Mouse (Mus musculus) liver, embryonic 13.5 days (tissue): Measurements from ENCODE around the gene Sec14l5. TPM values are rescaled to one million over a fixed set of nuclear protein-coding genes. Genes with fewer than 3 reads are reported as not detected.

Experiments used
- ATAC-seq: fragments of 200-750 bp; cut with Nextera tagmentation; 2 replicates; pipeline ENCODE4 v1.8.0; 2017; ENCODE audit warnings: low read depth, mild to moderate bottlenecking, moderate number of reproducible peaks, moderate library complexity
- DNase-seq: peaks from one replicate; pipeline ENCODE4 v3.0.0; 2022
- H3K27ac ChIP-seq: fragments of 300-500 bp; sonication (generic); 2 replicates; pipeline ENCODE4 v1.5.1; 2015; ENCODE audit warnings: moderate library complexity, mild to moderate bottlenecking, inconsistent platforms
- H3K27me3 ChIP-seq: fragments of 300-500 bp; sonication (generic); 2 replicates; pipeline ENCODE4 v1.6.1; 2015; ENCODE audit warnings: mild to moderate bottlenecking, inconsistent platforms
- H3K36me3 ChIP-seq: fragments of 300-500 bp; sonication (generic); 2 replicates; pipeline ENCODE4 v1.6.1; 2015; ENCODE audit warnings: mild to moderate bottlenecking, inconsistent platforms
- H3K4me1 ChIP-seq: fragments of 300-500 bp; sonication (generic); replicated peaks from 2 replicates; pipeline ENCODE4 v1.6.1; 2015; ENCODE audit warnings: inconsistent platforms
- H3K4me2 ChIP-seq: fragments of 300-500 bp; sonication (generic); 2 replicates; pipeline ENCODE4 v1.6.1; 2015; ENCODE audit warnings: inconsistent platforms, mild to moderate bottlenecking, moderate library complexity
- H3K4me3 ChIP-seq: fragments of 300-500 bp; sonication (generic); replicated peaks from 2 replicates; pipeline ENCODE4 v1.5.1; 2015; ENCODE audit warnings: mild to moderate bottlenecking, inconsistent platforms
- H3K9ac ChIP-seq: fragments of 300-500 bp; sonication (generic); 2 replicates; pipeline ENCODE4 v1.6.1; 2015; ENCODE audit warnings: mild to moderate bottlenecking, inconsistent platforms
- H3K9me3 ChIP-seq: fragments of 300-500 bp; sonication (generic); replicated peaks from 2 replicates; pipeline ENCODE4 v1.6.1; 2016; ENCODE audit warnings: inconsistent platforms
- WGBS: fragments of 180-500 bp; shearing (Covaris S2); methylation state at CpG from one replicate; pipeline ENCODE4 v1.1.7; 2015; ENCODE audit not compliant: insufficient replicate concordance; 5-methylcytosine and 5-hydroxymethylcytosine counted together
- polyA plus RNA-seq: library from polyadenylated mRNA; unstranded; fragments of >200 nt; fragmentation: Nextera tagmentation; extraction: Ambion mirVana; gene quantifications from 2 replicates; pipeline ENCODE4 v1.2.1, GENCODE M21; 2015

Gene Sec14l5
- polyA plus RNA-seq, 1 experiment from 2014 or later: not detected

DNA sequence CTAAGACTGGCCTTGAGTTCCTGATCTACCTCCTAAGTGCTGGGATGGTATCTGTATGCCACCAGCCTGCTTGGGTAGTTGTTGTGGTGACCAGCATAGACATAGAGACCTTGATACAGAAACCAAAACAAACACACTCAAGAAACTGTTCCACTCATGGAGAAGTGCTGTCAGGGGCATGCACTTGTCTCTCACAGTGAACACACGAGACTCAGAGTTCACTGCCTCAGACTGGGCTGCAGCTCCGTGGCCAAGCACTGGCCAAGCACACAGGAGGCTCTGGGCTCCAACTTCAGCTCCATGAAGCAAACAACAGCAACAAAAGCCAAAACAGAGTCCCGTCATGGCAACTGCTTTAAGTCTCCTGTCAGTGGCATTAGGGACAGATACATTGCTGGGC, 8.1 kb downstream of the Sec14l5 start:
- ATAC-seq (no peak), DNase-seq (no peak)
- Histone ChIP-seq H3K27me3 (peaks cover 3% of the 10 kb centered on the region; the same call in 1 of the 2 replicates), H3K36me3 (no peaks in the 10 kb centered on the region), H3K9me3 (no peaks in the 10 kb centered on the region), H3K27ac (no peak overlapping the region), H3K4me2 (no peak overlapping the region), H3K4me1 (no peaks in the 10 kb centered on the region), H3K9ac (no peak overlapping the region), H3K4me3 (no peak overlapping the region)
- 40% methylated on average over 3 of the region's 3 CpGs for WGBS

DNA sequence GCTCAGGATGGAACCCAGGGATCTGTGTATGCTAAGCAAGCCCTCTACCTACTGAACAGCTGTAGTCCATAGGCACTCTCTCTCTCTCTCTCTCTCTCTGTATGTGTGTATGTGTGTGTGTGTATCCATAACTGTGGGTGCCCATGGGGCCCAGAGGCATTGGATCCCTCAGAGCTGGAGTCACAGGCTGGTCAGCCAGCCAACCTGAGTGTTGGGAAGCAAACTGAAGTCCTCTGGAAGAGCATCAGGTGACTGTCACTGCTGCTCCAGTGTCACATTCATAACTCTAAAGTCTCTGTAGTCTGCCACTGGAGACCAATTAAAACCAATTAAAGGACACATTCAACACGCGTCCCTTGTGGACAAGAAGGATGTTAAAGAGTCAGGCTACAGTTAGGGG, 9.6 kb downstream of the Sec14l5 start:
- Histone ChIP-seq H3K27me3 (no peaks in the 10 kb centered on the region), H3K4me1 (no peaks in the 10 kb centered on the region), H3K4me3 (no peak overlapping the region), H3K9me3 (no peaks in the 10 kb centered on the region), H3K27ac (no peak overlapping the region), H3K36me3 (no peaks in the 10 kb centered on the region), H3K4me2 (no peak overlapping the region), H3K9ac (no peak overlapping the region)
- ATAC-seq: no peak
- DNase-seq: no peak
- WGBS: 52% methylated on average over 2 of the region's 2 CpGs

DNA sequence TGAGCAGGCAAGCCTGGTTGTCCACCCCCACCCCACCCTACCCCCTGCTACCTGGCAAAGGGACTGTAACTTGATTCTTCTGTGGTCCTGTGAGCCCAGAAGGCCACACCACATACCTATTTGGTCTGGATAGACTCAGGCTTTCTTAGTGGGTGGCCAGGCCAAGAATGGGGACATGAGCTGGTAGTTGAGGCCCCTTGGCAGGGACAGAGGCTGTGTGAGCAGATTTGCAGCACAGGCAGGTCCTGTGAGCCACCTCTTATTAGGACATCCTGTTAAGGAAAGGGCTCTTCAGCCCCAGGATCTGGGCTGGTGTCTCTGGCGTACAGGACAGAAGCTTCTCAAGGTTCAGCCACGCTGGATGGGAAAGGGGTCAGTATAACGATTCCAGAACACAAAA, 10.2 kb downstream of the Sec14l5 start:
- no peaks in the 10 kb centered on the region for H3K27me3 ChIP-seq
- H3K9me3 ChIP-seq: no peaks in the 10 kb centered on the region
- no peaks in the 10 kb centered on the region for H3K36me3 ChIP-seq
- no peak for ATAC-seq
- no peaks in the 10 kb centered on the region for H3K4me1 ChIP-seq
- H3K4me3 ChIP-seq: no peak overlapping the region
- no peak overlapping the region for H3K4me2 ChIP-seq
- H3K27ac ChIP-seq: no peak overlapping the region
- no peak overlapping the region for H3K9ac ChIP-seq
- whole genome bisulfite sequencing: 51% methylated on average over 3 of the region's 3 CpGs
- no peak for DNase-seq

DNA sequence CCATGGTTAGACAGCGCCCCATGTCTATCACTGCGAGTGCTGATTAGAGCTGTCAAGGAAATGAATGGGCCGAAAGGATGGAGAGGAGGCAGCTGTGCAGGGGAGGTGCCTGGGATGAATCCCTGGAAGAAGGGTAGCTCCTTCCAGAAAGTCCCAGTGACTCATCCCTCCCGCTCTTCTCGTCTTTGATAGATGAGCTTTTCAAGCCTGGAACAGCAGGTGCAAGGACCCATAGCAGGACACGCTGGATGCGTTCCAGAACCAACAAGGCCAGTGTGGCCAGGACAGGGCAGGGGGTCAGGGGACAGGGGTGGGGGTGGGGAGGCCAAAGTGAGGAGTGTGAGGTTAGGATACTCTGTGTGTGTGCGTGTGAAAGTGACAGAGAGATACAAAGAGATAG, 12.3 kb downstream of the Sec14l5 start:
- Histone ChIP-seq H3K36me3 (no peaks in the 10 kb centered on the region), H3K27me3 (no peaks in the 10 kb centered on the region), H3K4me2 (no peak overlapping the region), H3K9ac (no peak overlapping the region), H3K9me3 (no peaks in the 10 kb centered on the region), H3K4me3 (no peak overlapping the region), H3K27ac (no peak overlapping the region), H3K4me1 (no peaks in the 10 kb centered on the region)
- DNase-seq (no peak), ATAC-seq (no peak; the same call in 1 of the 2 replicates)
- WGBS: 52% methylated on average over 8 of the region's 8 CpGs

DNA sequence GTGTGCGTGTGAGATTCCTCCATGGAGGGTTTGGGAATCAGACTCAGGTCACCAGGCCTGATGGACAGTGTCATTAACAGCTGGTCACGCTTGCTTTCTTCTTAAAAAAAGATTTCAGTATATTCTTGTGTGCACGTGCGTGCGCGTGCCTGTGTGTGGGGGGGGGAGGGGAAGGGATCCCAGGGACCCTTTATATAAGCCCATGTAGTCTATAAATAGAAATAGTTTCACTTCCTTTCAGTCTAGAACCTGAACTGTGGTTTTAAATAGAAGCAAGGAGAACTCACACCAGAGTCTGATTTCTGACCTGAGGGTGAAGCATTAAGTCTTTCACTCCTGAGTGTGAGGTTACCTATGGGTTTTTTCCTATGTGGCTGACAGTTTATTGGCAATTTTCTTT, 17.4 kb downstream of the Sec14l5 start:
- 71% methylated on average over 6 of the region's 6 CpGs for WGBS
- no peak for DNase-seq
- no peak for ATAC-seq
- no peaks in the 10 kb centered on the region for H3K27me3 ChIP-seq
- no peak overlapping the region for H3K4me3 ChIP-seq
- H3K36me3 ChIP-seq: no peaks in the 10 kb centered on the region
- H3K4me1 ChIP-seq: no peaks in the 10 kb centered on the region
- no peak overlapping the region for H3K27ac ChIP-seq
- no peak overlapping the region for H3K9ac ChIP-seq
- no peak overlapping the region for H3K4me2 ChIP-seq
- H3K9me3 ChIP-seq: no peaks in the 10 kb centered on the region

DNA sequence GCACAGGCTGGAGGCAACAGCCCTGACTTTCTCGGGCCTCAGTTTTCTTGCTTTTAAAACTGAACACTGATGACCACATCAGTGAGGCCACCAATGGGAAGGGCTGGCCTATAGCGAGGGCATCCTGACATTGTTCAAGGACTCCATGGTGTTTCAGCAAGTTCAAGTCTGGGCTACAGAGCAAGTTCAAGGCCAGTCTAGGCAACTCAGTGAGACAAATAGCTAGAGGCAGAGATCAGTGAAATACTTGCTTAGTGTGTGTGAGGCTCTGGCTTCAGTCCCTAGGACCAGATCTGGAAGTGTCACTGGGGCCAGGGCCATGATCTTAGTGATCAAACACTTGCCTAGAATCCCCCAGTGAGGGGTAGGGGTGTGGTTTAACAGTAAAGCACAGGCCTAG, 21.1 kb downstream of the Sec14l5 start:
- H3K9me3 ChIP-seq: no peaks in the 10 kb centered on the region
- no peaks in the 10 kb centered on the region for H3K4me1 ChIP-seq
- no peak overlapping the region for H3K4me2 ChIP-seq
- WGBS: 67% methylated on average over 2 of the region's 2 CpGs
- H3K27ac ChIP-seq: no peak overlapping the region
- no peak overlapping the region for H3K9ac ChIP-seq
- DNase-seq (no peak), ATAC-seq (no peak)
- no peak overlapping the region for H3K4me3 ChIP-seq
- H3K27me3 ChIP-seq: no peaks in the 10 kb centered on the region
- H3K36me3 ChIP-seq: no peaks in the 10 kb centered on the region

DNA sequence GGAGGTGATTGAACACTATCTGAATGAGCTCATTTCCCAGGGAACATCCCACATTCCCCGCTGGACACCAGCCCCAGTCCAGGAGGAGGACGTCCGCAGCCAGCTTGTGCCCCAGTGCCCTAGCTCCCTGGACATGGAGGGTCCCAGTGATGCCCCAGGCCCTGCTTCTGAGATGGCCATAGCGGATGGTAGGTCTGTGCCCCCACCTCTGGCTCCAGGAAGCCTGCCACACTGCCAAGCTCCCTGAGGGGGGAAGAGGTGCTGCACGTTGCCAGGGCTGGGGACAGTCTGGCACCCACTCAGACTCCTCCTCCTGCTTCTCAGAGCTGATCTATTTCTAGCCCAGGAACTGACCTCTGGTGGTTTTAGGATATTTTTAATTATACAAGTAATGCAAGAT, 21.9 kb downstream of the Sec14l5 start:
- H3K9me3 ChIP-seq: no peaks in the 10 kb centered on the region
- DNase-seq: no peak
- no peak for ATAC-seq
- no peaks in the 10 kb centered on the region for H3K27me3 ChIP-seq
- no peak overlapping the region for H3K27ac ChIP-seq
- no peak overlapping the region for H3K4me2 ChIP-seq
- 62% methylated on average over 5 of the region's 5 CpGs for WGBS
- H3K9ac ChIP-seq: no peak overlapping the region
- no peaks in the 10 kb centered on the region for H3K4me1 ChIP-seq
- H3K4me3 ChIP-seq: no peak overlapping the region
- H3K36me3 ChIP-seq: no peaks in the 10 kb centered on the region

- DNase-seq (no peak), ATAC-seq (no peak)
- WGBS: 72% methylated on average over 6 of the region's 6 CpGs
- no peak overlapping the region for H3K9ac ChIP-seq
- H3K4me3 ChIP-seq: no peak overlapping the region
- H3K27me3 ChIP-seq: no peaks in the 10 kb centered on the region
- no peaks in the 10 kb centered on the region for H3K36me3 ChIP-seq
- H3K4me1 ChIP-seq: no peaks in the 10 kb centered on the region
- H3K4me2 ChIP-seq: no peak overlapping the region
- H3K27ac ChIP-seq: no peak overlapping the region
- no peaks in the 10 kb centered on the region for H3K9me3 ChIP-seq
These were observed 25.7 kb downstream of the Sec14l5 start for GRCm38 (mm10) chr16:5172636-5173035.

DNA sequence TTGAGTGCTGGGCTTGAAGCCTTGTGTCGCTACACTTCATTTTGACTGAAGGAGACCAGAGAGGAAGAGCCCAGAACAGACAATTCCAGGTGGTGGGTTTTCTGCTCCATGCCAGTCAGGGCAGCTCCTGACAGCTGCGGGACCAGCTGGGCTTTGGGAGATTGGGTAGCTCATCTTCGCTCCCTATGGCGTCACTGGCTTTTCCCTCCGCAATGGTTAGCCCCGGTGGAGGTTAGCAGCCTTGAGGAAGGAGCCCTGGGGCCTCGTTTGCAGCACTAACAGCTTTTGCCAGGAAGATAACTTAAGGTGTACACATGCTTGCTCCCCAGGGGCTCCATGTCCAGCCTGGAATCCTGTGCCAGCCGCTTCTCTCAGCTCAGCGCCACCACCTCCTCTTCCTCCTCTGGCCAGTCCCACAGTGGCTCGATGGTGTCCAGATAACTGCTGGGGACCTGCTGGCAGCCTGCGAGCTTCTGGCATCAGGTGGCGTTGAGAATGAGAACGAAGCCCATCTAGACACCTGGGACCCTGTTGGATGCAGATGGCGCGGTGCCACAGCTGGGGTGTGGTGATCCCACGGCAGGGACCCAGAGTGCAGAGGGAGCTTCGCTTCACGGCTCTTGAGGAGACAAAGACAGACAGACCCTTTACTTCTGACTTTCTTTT, 36.5 kb downstream of the Sec14l5 start:
- no peak overlapping the region for H3K9ac ChIP-seq
- H3K4me1 ChIP-seq: no peaks in the 10 kb centered on the region
- no peaks in the 10 kb centered on the region for H3K36me3 ChIP-seq
- WGBS: 67% methylated on average over 18 of the region's 18 CpGs
- no peak overlapping the region for H3K4me3 ChIP-seq
- H3K4me2 ChIP-seq: no peak overlapping the region
- no peaks in the 10 kb centered on the region for H3K27me3 ChIP-seq
- ATAC-seq: no peak
- H3K27ac ChIP-seq: no peak overlapping the region
- no peak for DNase-seq
- no peaks in the 10 kb centered on the region for H3K9me3 ChIP-seq

DNA sequence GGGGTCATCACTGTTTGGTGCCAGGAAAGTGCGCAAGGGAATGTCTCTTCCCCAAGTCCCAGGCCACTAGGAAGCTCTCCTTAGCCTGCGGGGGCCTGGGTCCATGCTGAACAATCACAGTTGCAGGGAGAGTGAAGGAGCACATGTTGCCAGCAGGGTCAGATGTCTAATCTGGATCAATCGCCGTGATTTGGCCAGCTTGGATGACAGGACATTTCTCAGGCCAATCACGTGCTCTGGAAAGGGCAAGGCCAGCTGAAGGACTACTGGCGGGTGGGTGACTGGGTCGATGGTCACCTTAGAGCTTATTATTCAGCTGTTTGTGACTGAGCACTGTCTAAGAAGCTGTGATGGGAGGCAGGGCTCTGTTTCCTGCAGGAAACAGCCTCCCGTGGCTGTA, 37.2 kb downstream of the Sec14l5 start:
- no peak overlapping the region for H3K27ac ChIP-seq
- 42% methylated on average over 8 of the region's 8 CpGs for WGBS
- DNase-seq: no peak
- no peak overlapping the region for H3K9ac ChIP-seq
- no peak overlapping the region for H3K4me2 ChIP-seq
- no peaks in the 10 kb centered on the region for H3K36me3 ChIP-seq
- no peak overlapping the region for H3K4me3 ChIP-seq
- no peaks in the 10 kb centered on the region for H3K4me1 ChIP-seq
- no peak for ATAC-seq
- no peaks in the 10 kb centered on the region for H3K9me3 ChIP-seq
- H3K27me3 ChIP-seq: no peaks in the 10 kb centered on the region

GRCm38 (mm10) chr16:5184956-5185355, 38.0 kb downstream of the Sec14l5 start:
- Histone ChIP-seq H3K9ac (no peak overlapping the region), H3K36me3 (no peaks in the 10 kb centered on the region), H3K27ac (no peak overlapping the region), H3K4me1 (no peaks in the 10 kb centered on the region), H3K9me3 (no peaks in the 10 kb centered on the region), H3K27me3 (no peaks in the 10 kb centered on the region), H3K4me2 (no peak overlapping the region), H3K4me3 (no peak overlapping the region)
- 67% methylated on average over 5 of the region's 5 CpGs for WGBS
- DNase-seq: no peak
- no peak for ATAC-seq

DNA sequence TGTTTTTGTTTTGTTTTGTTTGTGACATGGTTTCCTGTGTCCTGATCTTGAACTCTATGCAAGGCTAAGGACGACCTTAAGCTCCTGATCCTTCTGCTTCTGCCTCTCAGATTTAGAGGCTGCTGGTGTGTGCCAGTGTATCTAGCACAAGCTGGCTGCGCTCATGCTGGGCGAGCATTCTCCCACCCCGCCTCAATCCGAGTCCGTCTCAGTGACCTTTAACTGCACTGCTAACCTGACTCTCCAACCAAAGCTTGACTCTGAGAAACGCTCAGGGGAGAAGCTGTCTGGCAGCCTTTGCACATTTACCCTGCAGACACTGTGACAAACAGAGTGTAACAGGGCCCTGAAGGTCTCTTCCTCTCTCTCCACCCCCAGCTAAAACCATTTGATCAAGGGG, 38.8 kb downstream of the Sec14l5 start:
- Histone ChIP-seq H3K36me3 (no peaks in the 10 kb centered on the region), H3K4me2 (no peak overlapping the region), H3K27ac (no peak overlapping the region), H3K9ac (no peak overlapping the region), H3K27me3 (no peaks in the 10 kb centered on the region), H3K9me3 (no peaks in the 10 kb centered on the region), H3K4me3 (no peak overlapping the region), H3K4me1 (no peaks in the 10 kb centered on the region)
- WGBS: 60% methylated on average over 7 of the region's 7 CpGs
- no peak for ATAC-seq
- no peak for DNase-seq
